ENCODE assay signal across 10 mouse cellular contexts in the genomic region with DNA sequence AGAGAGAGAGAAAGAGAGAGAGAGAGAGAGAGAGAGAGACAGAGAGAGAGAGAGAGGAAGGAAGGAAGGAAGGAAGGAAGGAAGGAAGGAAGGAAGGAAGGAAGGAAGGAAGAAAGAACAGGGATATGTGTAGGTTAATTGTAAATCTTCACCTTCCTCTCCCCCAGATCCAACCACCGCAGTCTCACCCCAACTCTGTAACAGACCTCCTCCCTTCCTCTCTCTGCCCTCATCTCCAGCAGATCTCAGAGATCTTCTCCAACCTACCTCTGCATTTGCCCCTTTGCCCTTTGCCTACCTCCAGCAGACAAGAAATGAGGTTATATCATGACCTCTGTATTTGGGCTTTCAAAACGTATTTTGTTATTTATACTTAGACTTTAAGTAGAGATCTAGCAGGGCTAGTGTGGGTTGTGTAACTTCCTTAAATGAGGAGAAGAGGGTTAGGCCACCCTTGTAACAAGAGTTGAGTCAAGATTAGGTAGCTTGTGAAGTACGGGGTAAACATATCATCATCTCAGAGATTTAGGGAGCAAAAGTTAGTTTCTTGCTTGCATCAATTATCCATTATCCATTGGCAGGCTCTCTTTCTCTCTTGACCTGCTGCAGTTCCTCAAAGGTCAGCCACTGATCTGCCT.
"Had no signal": no experiment of that assay in that cellular context is flagged by ENCODE, and none has a peak within 500 bp of the region (broad histone marks: within the 10 kb centered on the region; RNA-seq: fewer than 3 reads in every experiment).

No protein-coding gene starts in this region.

- H3K36me3 ChIP-seq: limb, embryonic 12.5 days; lung, embryonic 15.5 days; neural tube, embryonic 12.5 days had no signal

- H3K4me1 ChIP-seq: lung, embryonic 15.5 days; neural tube, embryonic 12.5 days had no signal

- DNase-seq: kidney, adult 11 months; liver; midbrain, embryonic 14.5 days; right cerebral cortex, postnatal 14 days; thymus, postnatal 4 days had no signal

- H3K4me3 ChIP-seq: limb, embryonic 12.5 days; lung, embryonic 15.5 days; neural tube, embryonic 12.5 days had no signal

- H3K4me2 ChIP-seq: limb, embryonic 12.5 days; lung, embryonic 15.5 days; neural tube, embryonic 12.5 days had no signal

- H3K27ac ChIP-seq: kidney, postnatal 0 days; limb, embryonic 12.5 days; lung, embryonic 15.5 days; macrophage; neural tube, embryonic 12.5 days had no signal

- H3K9ac ChIP-seq: limb, embryonic 12.5 days; lung, embryonic 15.5 days; neural tube, embryonic 12.5 days had no signal

- H3K9me3 ChIP-seq: limb, embryonic 12.5 days; lung, embryonic 15.5 days; neural tube, embryonic 12.5 days had no signal

- H3K27me3 ChIP-seq: limb, embryonic 12.5 days; lung, embryonic 15.5 days; neural tube, embryonic 12.5 days had no signal
